Mouse (Mus musculus): ENCODE data around the gene Gm867.

Gene Gm867

GRCm38 (mm10) chr10:75935680-75936541, 4.6 kb downstream of the Gm867 start, which contains the start of gene Mmp11:
Gene Mmp11, minus strand, starts transcription at chr10:75936496.
- peak; percentile 70 for DNase-seq

GRCm38 (mm10) chr10:75934991-75935390, 5.5 kb downstream of the Gm867 start:
- DNase-seq: no peak

GRCm38 (mm10) chr10:75932891-75933290, 7.6 kb downstream of the Gm867 start, which contains the start of gene Chchd10:
Gene Chchd10, plus strand, starts transcription at chr10:75933130.
- no peak for DNase-seq

GRCm38 (mm10) chr10:75932081-75932678, 8.3 kb downstream of the Gm867 start:
- peak; percentile 69 for DNase-seq

- DNase-seq: no peak
Observed at GRCm38 (mm10) chr10:75931311-75931710, 9.2 kb downstream of the Gm867 start.

GRCm38 (mm10) chr10:75930304-75930703, 10.2 kb downstream of the Gm867 start:
- DNase-seq: peak; percentile 81

- DNase-seq: no peak
Observed at GRCm38 (mm10) chr10:75926396-75926795, 14.1 kb downstream of the Gm867 start.

GRCm38 (mm10) chr10:75924324-75924723, 16.1 kb downstream of the Gm867 start:
- DNase-seq: peak; percentile 29

- peak; percentile 32 for DNase-seq
Observed at GRCm38 (mm10) chr10:75921726-75922560, 18.5 kb downstream of the Gm867 start.

- peak; percentile 96 for DNase-seq
Observed at GRCm38 (mm10) chr10:75921026-75921725, 19.3 kb downstream of the Gm867 start, which contains the start of gene Smarcb1. Gene Smarcb1, minus strand, starts transcription at chr10:75921617.

- peak; percentile 41 for DNase-seq
Observed at GRCm38 (mm10) chr10:75919026-75919425, 21.4 kb downstream of the Gm867 start.

GRCm38 (mm10) chr10:75916840-75917239, 23.6 kb downstream of the Gm867 start:
- DNase-seq: no peak

GRCm38 (mm10) chr10:75915557-75915956, 24.9 kb downstream of the Gm867 start:
- DNase-seq: no peak

GRCm38 (mm10) chr10:75913013-75913589, 27.4 kb downstream of the Gm867 start:
- DNase-seq: peak; percentile 12

GRCm38 (mm10) chr10:75910698-75911097, 29.8 kb downstream of the Gm867 start:
- no peak for DNase-seq

- no peak for DNase-seq
Observed at GRCm38 (mm10) chr10:75906882-75907281, 33.6 kb downstream of the Gm867 start.

- no peak for DNase-seq
Observed at GRCm38 (mm10) chr10:75904391-75904790, 36.1 kb downstream of the Gm867 start.

GRCm38 (mm10) chr10:75898846-75899245, 41.6 kb downstream of the Gm867 start:
- DNase-seq: peak; percentile 62

- DNase-seq: no peak
Observed at GRCm38 (mm10) chr10:75898039-75898564, 42.4 kb downstream of the Gm867 start.

GRCm38 (mm10) chr10:75897373-75897772, 43.1 kb downstream of the Gm867 start:
- DNase-seq: peak; percentile 85

- DNase-seq: no peak
Observed at GRCm38 (mm10) chr10:75896208-75896607, 44.3 kb downstream of the Gm867 start.

GRCm38 (mm10) chr10:75895730-75896129, 44.7 kb downstream of the Gm867 start:
- no peak for DNase-seq
